Mouse (Mus musculus) olfactory bulb, adult 2 months (tissue): Measurements from ENCODE around the gene Prr7.

Experiments
- CTCF ChIP-seq: fragments of 200-500 bp; IDR thresholded peaks from 2 replicates; pipeline ENCODE4 v1.5.1; 2012; ENCODE audit warnings: low read depth, mild to moderate bottlenecking, low read length, moderate library complexity; ENCODE audit not compliant: insufficient read depth
- POLR2A ChIP-seq: fragments of 200-500 bp; IDR thresholded peaks from 2 replicates; pipeline ENCODE4 v1.6.1; 2012; ENCODE audit warnings: mild to moderate bottlenecking, low read depth, low read length, moderate library complexity; ENCODE audit not compliant: insufficient read depth

GRCm38 (mm10) chr13:55519606-55520005, 55.5 kb downstream of the Prr7 start:
- no peak for TF ChIP-seq POLR2A
- TF ChIP-seq CTCF = no peak
